Mouse (Mus musculus) G1E-ER4 (cell line): ENCODE data around the gene Mst1r. TPM values are rescaled to one million over a fixed set of nuclear protein-coding genes. Genes with fewer than 3 reads are reported as not detected.

Experiments
- GATA1 ChIP-seq: IDR thresholded peaks from one replicate; pipeline ENCODE4 v1.8.0; 2012; ENCODE audit warnings: low read length, inconsistent platforms
- polyA plus RNA-seq: library from polyadenylated mRNA; stranded (reverse); fragments of >175 nt; gene quantifications from 2 replicates; pipeline ENCODE4 v1.2.3, GENCODE M21; 2012

Mst1r gene
- polyA plus RNA-seq, 1 experiment = 0.02 TPM

DNA sequence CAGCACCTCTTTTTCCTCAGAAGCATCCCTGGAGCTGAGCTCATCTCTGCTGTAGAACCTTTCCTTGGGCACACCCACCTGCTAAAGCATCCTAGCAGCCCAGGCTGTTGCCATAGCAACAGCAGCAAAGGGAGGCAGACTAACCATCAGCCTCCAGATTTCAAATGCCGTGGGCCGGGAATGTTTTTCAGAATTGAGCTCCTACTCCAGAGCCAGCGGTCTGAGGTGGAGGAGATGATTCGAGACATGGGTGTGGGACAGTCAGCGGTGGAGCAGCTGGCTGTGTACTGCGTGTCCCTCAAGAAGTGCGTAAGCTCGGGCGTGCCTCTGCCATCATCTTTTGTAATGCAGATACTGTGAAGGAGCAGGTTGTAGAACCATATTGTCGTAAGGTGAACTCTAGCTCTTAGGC is 54.7 kb downstream of the Mst1r start:
- TF ChIP-seq GATA1 = no peak

DNA sequence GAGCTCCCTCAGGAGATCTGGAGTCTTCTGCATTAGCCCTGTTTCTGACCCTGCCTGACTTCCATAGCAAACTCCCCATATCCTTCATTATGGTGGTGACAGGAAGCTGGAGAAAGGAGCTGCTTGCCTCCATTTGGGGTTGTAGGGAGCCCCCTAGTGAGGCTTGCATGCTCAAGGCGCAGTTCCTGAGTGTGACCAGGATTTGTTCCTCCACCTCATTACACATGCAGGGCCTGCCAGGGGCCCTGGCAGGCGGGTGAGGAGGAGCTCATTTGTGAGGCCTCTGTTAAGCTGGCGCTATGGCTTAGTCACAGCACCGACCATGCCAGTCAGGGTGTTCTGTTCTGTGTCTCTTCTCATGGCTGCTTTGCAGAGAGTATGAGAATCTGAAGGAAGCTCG is 55.2 kb downstream of the Mst1r start:
- no peak for TF ChIP-seq GATA1

DNA sequence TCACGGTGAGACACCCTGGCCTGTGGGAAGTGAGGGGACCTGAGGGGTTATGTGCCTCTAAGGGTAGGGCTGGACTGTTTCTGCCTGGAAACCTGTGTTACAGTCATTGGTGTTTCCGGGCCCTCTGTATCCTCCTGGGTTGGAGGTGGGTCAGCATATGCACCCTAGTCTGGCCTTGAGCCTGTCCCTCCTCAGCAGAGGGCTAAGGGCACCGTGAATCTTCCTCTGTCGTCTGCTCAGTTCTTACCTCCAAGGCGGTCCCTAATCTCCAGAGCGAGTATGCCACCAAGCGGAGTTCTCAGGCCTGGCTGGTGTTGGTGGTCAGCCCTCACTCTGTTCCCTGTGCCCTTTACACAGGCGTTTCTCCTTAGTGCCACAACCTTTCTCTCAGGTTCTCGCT is 56.2 kb downstream of the Mst1r start:
- TF ChIP-seq GATA1 = no peak

DNA sequence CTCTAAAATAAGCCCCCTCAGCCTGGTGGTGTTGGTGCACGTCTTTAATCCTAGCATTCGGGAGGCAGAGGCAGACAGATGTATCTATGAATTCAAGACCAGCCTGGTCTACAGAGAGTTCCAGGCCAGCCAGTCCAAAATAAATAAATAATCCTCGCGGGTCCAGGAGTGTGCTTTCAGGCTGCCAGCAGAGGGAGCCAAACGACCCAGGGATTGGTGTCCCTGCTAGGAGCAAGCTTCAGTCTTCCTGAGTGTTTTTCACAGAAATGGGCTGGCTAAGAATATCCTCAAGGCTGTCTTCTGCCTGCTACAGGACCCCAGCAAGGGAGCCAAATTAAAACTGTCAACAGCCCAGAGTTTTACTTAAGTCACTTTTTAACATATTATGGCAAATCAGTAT is 57.0 kb downstream of the Mst1r start:
- no peak for TF ChIP-seq GATA1

DNA sequence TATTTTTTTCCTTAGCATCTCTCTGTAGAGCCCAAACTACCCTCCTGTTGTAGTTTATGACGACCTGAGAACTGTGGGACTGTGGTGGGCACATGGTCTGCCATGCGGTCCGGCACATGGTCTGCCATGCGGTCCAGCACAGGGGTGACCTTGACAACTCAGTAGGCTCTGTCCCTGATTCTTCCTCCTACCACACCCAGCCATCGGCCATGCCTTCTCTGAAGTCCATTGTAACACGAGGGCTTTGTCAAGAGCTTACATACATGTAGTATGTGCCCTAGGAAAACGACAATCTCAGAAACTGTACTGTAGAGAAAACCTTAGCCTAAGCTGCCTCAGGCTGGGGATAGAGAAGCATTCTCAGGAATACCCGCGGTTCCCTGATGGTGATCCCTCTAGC is 58.0 kb downstream of the Mst1r start:
- TF ChIP-seq GATA1 = no peak

DNA sequence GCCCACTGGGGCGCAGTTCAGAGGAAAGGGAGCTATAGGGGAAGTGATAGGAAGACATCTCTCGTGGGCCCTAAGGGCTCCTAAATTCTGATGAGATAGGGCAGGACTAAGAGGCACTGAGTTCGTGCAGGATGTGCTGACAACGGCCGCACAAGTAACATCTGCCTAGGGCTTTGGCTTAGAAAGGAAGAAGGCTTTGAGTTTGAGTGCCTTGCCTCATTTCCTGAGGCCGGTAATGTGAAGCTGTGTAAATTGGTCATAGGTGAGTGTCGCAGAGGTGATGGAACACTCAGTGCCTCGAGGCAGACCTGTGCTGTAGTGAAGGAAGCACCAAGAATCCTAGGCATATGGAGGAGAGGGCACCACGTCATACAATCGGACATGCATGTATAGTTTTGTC is 60.0 kb downstream of the Mst1r start:
- TF ChIP-seq GATA1 = no peak

DNA sequence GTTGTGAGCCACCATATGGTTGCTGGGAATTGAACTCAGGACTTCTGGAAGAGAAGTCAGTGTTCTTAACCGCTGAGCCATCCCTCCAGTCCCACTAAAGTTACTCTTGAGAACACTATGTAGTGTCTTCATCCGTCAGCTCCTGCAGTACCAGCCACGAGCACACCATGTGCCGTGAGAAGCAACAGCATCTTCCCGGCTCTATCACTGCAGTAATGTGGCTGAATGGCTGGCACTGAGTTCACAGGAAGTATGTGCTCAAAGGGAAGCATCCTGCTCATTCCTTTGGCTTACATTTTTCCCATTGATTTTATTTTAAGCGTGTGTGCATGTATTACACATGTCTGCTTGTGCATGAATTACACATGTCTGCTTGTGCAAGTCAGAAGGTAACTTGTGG is 60.8 kb downstream of the Mst1r start:
- no peak for TF ChIP-seq GATA1

DNA sequence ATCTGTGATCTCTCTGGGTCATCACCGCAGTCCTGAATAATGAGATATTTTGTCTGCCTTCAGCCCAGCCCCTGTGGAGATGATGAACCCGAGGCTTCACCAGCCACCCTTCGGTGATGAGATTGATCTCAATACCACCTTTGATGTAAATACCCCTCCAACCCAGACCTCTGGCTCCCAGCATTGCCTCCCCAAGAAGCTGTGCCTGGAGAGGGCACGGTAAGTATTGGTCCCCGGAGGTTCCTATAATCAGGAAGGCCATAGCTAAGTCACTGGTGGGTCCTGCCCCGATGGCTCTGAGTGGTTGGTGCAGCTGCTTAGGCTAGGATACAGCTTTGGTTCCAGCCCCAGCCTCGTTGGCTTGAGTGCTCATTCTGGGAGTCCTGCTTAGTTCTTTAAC is 61.9 kb downstream of the Mst1r start:
- TF ChIP-seq GATA1 = no peak

Other genes starting within 250 kb of the Mst1r start
- not detected in 2 replicates for gene Slc38a3, start 237.3 kb upstream of the Mst1r start, polyA plus RNA-seq
- gene Gnat1, start 227.2 kb upstream of the Mst1r start, polyA plus RNA-seq = not detected in 2 replicates
- gene Sema3f, start 196.4 kb upstream of the Mst1r start, polyA plus RNA-seq = 0.02 and 0.05 TPM in 2 replicates
- 16.1 and 25.4 TPM in 2 replicates for gene Rbm5, start 135.9 kb upstream of the Mst1r start, polyA plus RNA-seq
- gene Rbm6, start 33.6 kb upstream of the Mst1r start, polyA plus RNA-seq = 24.8 and 40.9 TPM in 2 replicates
- 12.3 and 12.7 TPM in 2 replicates for gene Mon1a, start 18.7 kb upstream of the Mst1r start, polyA plus RNA-seq
- gene Actl11, start 21.6 kb downstream of the Mst1r start, polyA plus RNA-seq = not detected in 2 replicates
- gene Camkv, start 28.8 kb downstream of the Mst1r start, polyA plus RNA-seq = not detected in 2 replicates
- gene Traip, start 43.3 kb downstream of the Mst1r start, polyA plus RNA-seq = 4.1 and 9.1 TPM in 2 replicates
- 23.2 and 52.7 TPM in 2 replicates for gene Uba7, start 68.6 kb downstream of the Mst1r start, polyA plus RNA-seq
- gene Gm20661, start 76.2 kb downstream of the Mst1r start, polyA plus RNA-seq = 0.10 and 0.19 TPM in 2 replicates
- gene Inka1, start 79.0 kb downstream of the Mst1r start, polyA plus RNA-seq = 104 and 110 TPM in 2 replicates
- gene Cdhr4, start 85.6 kb downstream of the Mst1r start, polyA plus RNA-seq = 0.38 and 0.67 TPM in 2 replicates
- gene Gm20662, start 89.5 kb downstream of the Mst1r start, polyA plus RNA-seq = 0.08 and 0.28 TPM in 2 replicates
- gene Ip6k1, start 95.6 kb downstream of the Mst1r start, polyA plus RNA-seq = 80.8 and 109 TPM in 2 replicates
- 7.7 and 10.5 TPM in 2 replicates for gene Gmppb, start 142.4 kb downstream of the Mst1r start, polyA plus RNA-seq
- 0.24 and 0.32 TPM in 2 replicates for gene Amigo3, start 146.3 kb downstream of the Mst1r start, polyA plus RNA-seq
- 9.2 and 12.4 TPM in 2 replicates for gene Mst1, start 173.6 kb downstream of the Mst1r start, polyA plus RNA-seq
- gene Rnf123, start 176.5 kb downstream of the Mst1r start, polyA plus RNA-seq = 25.7 and 84.5 TPM in 2 replicates
- gene Apeh, start 187.7 kb downstream of the Mst1r start, polyA plus RNA-seq = 70.8 and 89.8 TPM in 2 replicates